Mouse (Mus musculus): Measurements from ENCODE around the gene Frmd5. TPM values are rescaled to one million over a fixed set of nuclear protein-coding genes. Genes with fewer than 3 reads are reported as not detected.
A peak's percentile ranks its signal among the peaks of the same experiment; 100 is the strongest.
"Not testable (repeated sequence)": the region's sequence is repeated elsewhere in the genome, so short reads cannot be mapped to it uniquely, and the experiment has no call there.

The Frmd5 gene
- polyA plus RNA-seq, 1 experiment: 69.4 TPM

DNA sequence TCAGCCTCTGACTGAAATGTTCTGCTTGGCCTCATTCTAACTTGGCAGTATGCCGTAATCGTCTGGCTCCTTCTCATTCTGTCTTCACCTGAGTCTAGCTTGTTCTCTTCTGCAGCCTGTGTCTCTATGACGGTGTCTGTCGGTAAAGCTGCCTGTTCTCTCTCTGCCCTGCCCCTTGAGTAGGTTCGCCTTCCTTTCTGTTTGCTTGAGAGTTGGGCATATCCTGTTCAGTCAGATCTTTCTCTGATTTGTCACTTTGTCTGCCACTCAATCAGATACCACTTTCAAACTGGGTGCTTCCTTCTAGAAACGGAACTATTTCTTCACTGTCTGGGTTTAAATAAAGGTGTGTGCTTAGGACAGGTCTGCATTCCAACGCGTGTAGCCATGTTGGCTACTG, 295.5 kb downstream of the Frmd5 start:
- no peak for TF ChIP-seq CTCF (IDR thresholded peaks at IDR 0.05; ENCODE audit: borderline replicate concordance, extremely low read depth, insufficient read depth, insufficient read length)
- TF ChIP-seq POLR2A (IDR thresholded peaks at IDR 0.05; ENCODE audit: borderline replicate concordance, extremely low read depth, insufficient read depth, insufficient read length, poor library complexity, severe bottlenecking): no peak
- no peak for DNase-seq (ENCODE audit: low read depth)

DNA sequence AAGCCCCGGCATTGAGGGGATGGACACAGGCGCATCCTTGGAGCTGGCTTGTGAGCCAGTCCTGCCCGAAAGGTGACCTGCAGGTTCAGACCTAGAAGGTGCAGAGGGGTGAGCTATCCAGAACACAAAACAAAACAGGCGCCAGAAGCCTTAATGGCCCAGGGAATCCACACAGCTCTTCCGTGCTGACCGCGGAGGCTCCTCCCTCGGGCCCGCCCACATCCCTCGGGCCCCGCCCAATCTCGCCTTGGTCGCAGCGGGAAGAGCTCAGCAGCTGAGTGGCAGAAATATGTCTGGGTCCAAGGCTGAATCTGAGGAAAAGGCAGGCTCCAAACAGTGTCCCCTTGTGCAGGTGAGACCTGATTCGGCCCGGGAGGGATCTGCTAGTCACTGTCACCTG, 297.3 kb downstream of the Frmd5 start:
- TF ChIP-seq POLR2A (IDR thresholded peaks at IDR 0.05; ENCODE audit: borderline replicate concordance, extremely low read depth, insufficient read depth, insufficient read length, poor library complexity, severe bottlenecking) (no peak), CTCF (IDR thresholded peaks at IDR 0.05; ENCODE audit: borderline replicate concordance, extremely low read depth, insufficient read depth, insufficient read length) (no peak)
- peak; percentile 67 for DNase-seq (ENCODE audit: low read depth)

GRCm38 (mm10) chr2:121507951-121508330, 298.9 kb downstream of the Frmd5 start:
- TF ChIP-seq POLR2A (IDR thresholded peaks at IDR 0.05; ENCODE audit: borderline replicate concordance, extremely low read depth, insufficient read depth, insufficient read length, poor library complexity, severe bottlenecking): no peak
- DNase-seq (ENCODE audit: low read depth): no peak

GRCm38 (mm10) chr2:121507173-121507950, 299.5 kb downstream of the Frmd5 start:
- no peak for TF ChIP-seq POLR2A (IDR thresholded peaks at IDR 0.05; ENCODE audit: borderline replicate concordance, extremely low read depth, insufficient read depth, insufficient read length, poor library complexity, severe bottlenecking)
- TF ChIP-seq CTCF (IDR thresholded peaks at IDR 0.05; ENCODE audit: borderline replicate concordance, extremely low read depth, insufficient read depth, insufficient read length): no peak
- no peak for DNase-seq (ENCODE audit: low read depth)

DNA sequence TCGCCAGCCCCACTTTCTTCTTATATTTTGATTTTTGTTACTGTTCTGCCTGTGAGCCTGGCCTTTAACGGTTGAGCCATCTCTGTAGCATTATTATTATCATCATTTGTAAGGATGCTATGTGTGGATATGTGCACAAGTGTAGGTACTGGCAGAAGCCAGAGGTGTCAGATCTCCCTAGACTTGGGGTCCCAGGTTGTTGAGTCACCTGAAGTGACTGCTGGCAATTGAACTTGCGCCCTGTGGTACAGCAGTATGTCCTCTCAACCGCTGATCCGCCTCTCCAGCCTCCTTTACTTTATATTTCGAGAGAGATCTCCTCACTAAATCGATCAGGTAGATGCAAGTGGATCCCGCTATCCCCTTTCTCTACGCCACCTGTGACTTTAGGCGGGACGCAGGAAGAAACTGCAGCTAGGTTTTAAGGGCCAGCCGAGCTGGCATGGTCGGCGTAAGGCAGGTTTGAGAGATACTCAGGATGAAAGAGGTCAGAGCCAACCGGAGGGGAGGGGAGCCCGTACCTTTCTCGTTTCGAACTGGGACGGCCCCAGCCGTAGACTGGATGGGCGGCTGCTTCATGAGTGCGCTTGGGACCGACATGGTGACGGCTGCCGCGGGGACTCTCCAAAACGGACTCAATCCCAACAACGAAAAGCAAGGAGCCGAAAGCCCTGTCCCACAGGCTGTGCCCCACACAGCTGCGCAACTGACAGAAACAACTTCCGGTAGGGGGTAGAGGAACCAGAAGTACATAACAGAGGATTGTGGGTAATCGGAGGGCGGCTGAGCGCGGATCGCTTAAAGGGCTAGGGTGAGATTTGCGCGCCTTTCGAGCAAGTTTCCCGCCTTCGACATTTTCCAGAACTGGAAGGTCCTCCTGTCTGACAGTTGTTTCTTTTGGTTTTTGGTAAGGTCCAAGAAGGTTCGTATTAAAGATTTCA, 300.7 kb downstream of the Frmd5 start, which contains the start of the genes Mfap1a and Wdr76:
Gene Mfap1a (minus strand): TSS at position 724 of the 941 bp plus-strand sequence.
Gene Wdr76 (plus strand): TSS at position 782 of the 941 bp plus-strand sequence.
- peak; percentile 58; the same call in 1 of the 2 replicates for TF ChIP-seq POLR2A (IDR thresholded peaks at IDR 0.05; ENCODE audit: borderline replicate concordance, extremely low read depth, insufficient read depth, insufficient read length, poor library complexity, severe bottlenecking)
- DNase-seq (ENCODE audit: low read depth): peak; percentile 97

GRCm38 (mm10) chr2:121501550-121501949, 305.3 kb downstream of the Frmd5 start:
- DNase-seq (ENCODE audit: low read depth): not testable (repeated sequence)

Other genes with a start within 250 kb of the Frmd5 start
- 22.3 and 42.0 TPM in 2 replicates for gene Casc4, start 59.9 kb upstream of the Frmd5 start, polyA plus RNA-seq (2012; rRNA removed)
- 21.7 and 21.8 TPM in 2 replicates for gene Ctdspl2, start 148.9 kb upstream of the Frmd5 start, polyA plus RNA-seq (2012; rRNA removed)
- gene Mageb3, start 149.0 kb upstream of the Frmd5 start, polyA plus RNA-seq (2012; rRNA removed): 0.40 and 0.68 TPM in 2 replicates
- gene Eif3j1, start 221.5 kb upstream of the Frmd5 start, polyA plus RNA-seq (2012; rRNA removed): 12.8 and 15.8 TPM in 2 replicates

All from brain, embryonic 14.5 days (tissue).